34 mouse cellular contexts compared by ENCODE assay signal in genomic region chr14:115051106-115051760, GRCm38 (mm10). TPM values are rescaled to one million over a fixed set of nuclear protein-coding genes. Genes with fewer than 3 reads are reported as not detected.
"Had no signal": no experiment of that assay in that cellular context is flagged by ENCODE, and none has a peak within 500 bp of the region (broad histone marks: within the 10 kb centered on the region; RNA-seq: fewer than 3 reads in every experiment).

No protein-coding gene starts in this region.

- H3K4me3 ChIP-seq: embryonic facial prominence, embryonic 10.5 days; embryonic facial prominence, embryonic 12.5 days; embryonic facial prominence, embryonic 13.5 days; embryonic facial prominence, embryonic 15.5 days; erythroblast, embryonic 14.5 days; forebrain, embryonic 10.5 days; forebrain, embryonic 12.5 days; forebrain, embryonic 13.5 days; forebrain, embryonic 15.5 days; gastrocnemius, adult 2 months; heart, adult 2 months had no signal

- ATAC-seq: forebrain, embryonic 13.5 days; forebrain, embryonic 14.5 days; forebrain, embryonic 15.5 days; forebrain, embryonic 16.5 days; forebrain, postnatal 0 days had no signal

- H3K27ac ChIP-seq: embryonic facial prominence, embryonic 10.5 days; embryonic facial prominence, embryonic 12.5 days; embryonic facial prominence, embryonic 13.5 days; embryonic facial prominence, embryonic 15.5 days; forebrain, embryonic 10.5 days; forebrain, embryonic 12.5 days; forebrain, embryonic 13.5 days; forebrain, embryonic 15.5 days; gastrocnemius, adult 2 months; heart, adult 2 months had no signal

- H3K27me3 ChIP-seq: embryonic facial prominence, embryonic 12.5 days; embryonic facial prominence, embryonic 13.5 days; embryonic facial prominence, embryonic 15.5 days; forebrain, embryonic 12.5 days; forebrain, embryonic 13.5 days; forebrain, embryonic 15.5 days had no signal

- DNase-seq: cerebellum, adult 8-10 months; cerebellum, adult 9-10 months; cerebellum, adult 9-11 months; cerebellum, postnatal 10 days; cerebellum, postnatal 14 days; cerebellum, postnatal 25 days; cerebellum, postnatal 36 days; embryo, embryonic 11 days; forebrain, postnatal 0 days; gastrocnemius, adult 2 months; gastrocnemius, postnatal 10 days; gastrocnemius, postnatal 14 days; gastrocnemius, postnatal 25 days; gastrocnemius, postnatal 36 days; heart, adult 11 months; heart, adult 18-20 months; heart, adult 2 months had no signal

- H3K9me3 ChIP-seq: embryonic facial prominence, embryonic 10.5 days; embryonic facial prominence, embryonic 12.5 days; embryonic facial prominence, embryonic 13.5 days; embryonic facial prominence, embryonic 15.5 days; forebrain, embryonic 10.5 days; forebrain, embryonic 12.5 days; forebrain, embryonic 13.5 days; forebrain, embryonic 15.5 days had no signal

- H3K4me2 ChIP-seq: embryonic facial prominence, embryonic 12.5 days; embryonic facial prominence, embryonic 13.5 days; embryonic facial prominence, embryonic 15.5 days; forebrain, embryonic 12.5 days; forebrain, embryonic 13.5 days; forebrain, embryonic 15.5 days had no signal

- H3K4me1 ChIP-seq: embryonic facial prominence, embryonic 10.5 days; embryonic facial prominence, embryonic 12.5 days; embryonic facial prominence, embryonic 13.5 days; embryonic facial prominence, embryonic 15.5 days; forebrain, embryonic 10.5 days had no signal

- H3K9ac ChIP-seq: embryonic facial prominence, embryonic 12.5 days; embryonic facial prominence, embryonic 13.5 days; embryonic facial prominence, embryonic 15.5 days; forebrain, embryonic 12.5 days; forebrain, embryonic 13.5 days; forebrain, embryonic 15.5 days; forebrain, postnatal 0 days had no signal

RNA-seq across cellular contexts. Expression of gene Gpc5, which starts 40.8 kb away (rescaled TPM):
- total RNA-seq: common myeloid progenitor, adult 5-6 weeks; gastrocnemius, adult 18-20 months; gastrocnemius, adult 2 months; gastrocnemius, adult 8-10 months; gastrocnemius, postnatal 14 days; gastrocnemius, postnatal 25 days; gastrocnemius, postnatal 36 days; gastrocnemius, postnatal 4 days; granulocyte monocyte progenitor cell, adult 5-6 weeks; heart, adult 18-20 months; heart, adult 2 months; heart, adult 8-10 months had no signal
- polyA plus RNA-seq: erythroblast, embryonic 14.5 days; heart, adult 2 months had no signal
